Mouse (Mus musculus): ENCODE data around the gene Katnal1.
A peak's percentile ranks its signal among the peaks of the same experiment; 100 is the strongest.

DNA sequence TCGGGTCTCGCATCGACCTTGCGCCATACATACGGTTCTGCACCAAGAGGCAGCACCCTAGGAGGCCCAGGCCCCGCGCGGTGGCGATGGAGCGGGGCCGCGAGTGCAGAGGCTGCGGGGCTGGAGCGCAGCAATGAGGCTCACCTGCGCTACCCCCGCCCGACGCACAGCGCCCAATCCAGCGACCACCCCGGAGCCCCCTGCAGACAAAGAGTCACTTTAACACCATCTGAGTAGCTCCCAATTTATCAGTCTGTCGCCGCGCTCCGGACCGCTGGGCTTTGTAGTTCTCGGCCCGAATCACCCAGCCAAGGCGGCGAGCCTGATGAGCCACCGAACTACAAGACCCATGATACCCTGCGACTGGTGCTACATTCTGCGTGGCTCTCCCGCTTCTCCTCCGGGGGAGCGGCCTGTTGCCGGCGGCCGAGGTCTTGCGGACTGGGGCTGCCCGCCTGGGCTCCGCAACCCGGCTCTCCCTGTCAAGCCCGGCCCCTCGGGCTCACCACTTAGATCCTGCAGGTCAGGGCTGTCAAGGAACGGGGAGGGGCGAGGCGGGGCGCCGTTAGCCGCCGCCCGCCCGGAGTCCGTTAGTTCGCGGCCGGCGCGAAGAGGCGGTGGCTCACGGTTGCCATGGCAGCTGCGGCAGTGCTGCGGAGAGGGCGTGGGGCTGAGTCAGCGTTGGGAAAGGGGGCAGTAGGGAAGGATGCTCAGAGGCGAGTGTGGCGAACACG is 571 bp downstream of the Katnal1 start:
- no peak for TF ChIP-seq CTCF (IDR thresholded peaks at IDR 0.05; ENCODE audit: borderline replicate concordance, insufficient read depth, low read length)
- TF ChIP-seq POLR2A (IDR thresholded peaks at IDR 0.05; ENCODE audit: low read depth, low read length): peak; percentile 54
